Mouse (Mus musculus) adipocyte (in vitro differentiated cells): ENCODE results near the gene Fry.
A peak's percentile ranks its signal among the peaks of the same experiment; 100 is the strongest.

Source experiments
- DNase-seq: peaks from one replicate; pipeline ENCODE4 v3.0.0-alpha.2; 2016; ENCODE audit warnings: low spot score

Gene Fry

DNA sequence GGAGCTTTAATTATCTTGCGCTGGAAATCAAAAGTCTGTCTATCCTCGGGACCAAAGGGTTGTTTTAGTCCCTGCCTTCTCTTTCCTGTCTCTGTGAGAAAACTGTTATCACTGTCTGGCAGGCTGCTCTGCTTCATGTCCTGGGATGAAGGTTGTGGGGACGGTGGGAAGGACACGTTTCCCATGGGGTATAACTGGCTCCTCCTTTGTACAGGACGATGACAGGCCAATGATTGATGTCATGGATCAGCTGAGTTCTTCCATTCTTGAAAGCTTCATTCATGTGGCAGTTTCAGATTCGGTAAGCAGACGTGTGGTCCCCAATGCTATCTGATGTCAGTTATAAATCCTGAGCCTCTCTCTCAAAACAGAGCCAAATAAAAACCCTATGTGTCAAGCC, 272.0 kb downstream of the Fry start:
- DNase-seq: no peak

DNA sequence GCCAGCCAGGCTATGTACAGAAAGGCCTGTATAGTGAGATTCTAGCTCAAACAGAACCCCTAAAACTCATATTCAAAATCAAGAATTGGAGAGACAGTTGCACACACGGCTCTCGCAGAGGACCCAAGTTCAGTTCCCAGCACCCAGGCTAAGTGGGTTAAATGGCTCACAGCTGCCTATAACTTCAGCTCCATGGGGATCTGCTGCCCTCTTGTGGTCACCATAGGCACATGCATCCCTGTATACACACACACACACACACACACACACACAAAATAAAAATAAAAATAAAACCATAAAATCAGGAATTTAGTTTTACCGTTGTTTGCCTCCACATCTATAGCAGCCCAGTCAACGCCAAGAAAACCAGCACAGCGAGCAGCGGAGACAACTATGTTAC, 276.2 kb downstream of the Fry start:
- DNase-seq: no peak

DNA sequence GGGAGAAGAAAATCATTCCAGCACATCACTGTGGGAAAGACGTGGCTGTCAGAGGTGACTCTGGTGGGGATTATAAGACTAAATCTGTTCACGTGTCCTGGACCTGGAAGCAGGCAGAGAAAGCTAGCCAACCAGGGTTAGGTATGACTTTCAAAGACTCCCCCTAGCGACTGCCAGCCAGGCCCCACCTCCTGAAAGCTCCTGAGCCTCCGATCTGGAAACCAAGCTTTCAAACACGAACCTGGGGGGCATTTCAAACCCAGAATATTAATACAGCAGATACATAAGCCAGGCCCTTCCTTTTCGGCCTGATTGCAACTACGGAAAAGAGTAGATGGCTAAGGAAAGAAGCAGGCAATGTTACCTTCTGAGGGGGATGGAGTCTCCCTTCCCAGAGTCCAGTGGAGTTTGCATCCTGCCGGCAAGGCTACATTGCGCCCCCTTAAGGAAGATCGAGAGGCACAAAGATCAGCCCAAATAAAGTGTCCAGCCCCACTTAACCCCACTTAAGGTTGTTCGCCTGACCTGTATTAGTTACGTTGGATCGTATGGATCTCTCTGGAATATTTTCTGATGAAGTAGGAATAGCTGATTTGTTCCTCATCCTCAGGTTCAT, 284.5 kb downstream of the Fry start:
- no peak for DNase-seq

DNA sequence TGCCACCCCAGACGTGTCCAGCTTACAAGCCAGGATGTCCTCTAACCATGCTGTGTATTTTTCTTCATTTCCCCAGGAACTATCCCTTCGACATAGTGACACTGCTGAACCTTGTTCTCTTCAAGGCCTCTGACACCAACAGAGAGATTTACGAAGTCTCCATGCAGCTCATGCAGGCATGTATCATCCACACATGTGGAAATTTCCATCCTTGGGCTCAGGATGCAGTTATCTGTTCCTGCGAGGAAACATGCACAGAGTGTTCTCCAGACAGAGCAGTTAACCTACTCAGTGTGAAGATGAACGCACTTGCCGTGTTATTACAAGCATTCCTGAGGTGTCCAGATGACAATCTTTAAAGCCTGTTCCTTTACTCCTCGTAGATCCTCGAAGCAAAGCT, 286.4 kb downstream of the Fry start:
- DNase-seq: no peak

DNA sequence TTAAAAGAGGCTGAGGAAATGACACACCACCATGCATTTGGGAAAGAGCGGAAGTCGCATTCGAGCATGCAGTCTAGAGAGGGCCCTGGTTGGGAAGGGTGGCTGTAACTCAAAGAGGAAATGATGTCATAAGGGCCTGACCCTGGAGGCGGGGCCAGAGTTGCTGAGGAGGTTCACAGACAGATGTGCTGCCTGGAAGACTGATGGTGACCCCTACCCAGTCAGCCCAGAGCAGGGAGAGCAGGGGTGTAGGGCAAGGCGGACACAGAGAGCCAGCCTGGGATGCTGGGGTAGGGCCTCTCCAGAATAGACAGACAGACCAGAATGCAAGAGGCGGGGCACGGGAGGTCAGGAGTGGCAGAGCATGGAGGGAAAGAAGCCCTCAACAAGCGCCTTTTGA, 290.5 kb downstream of the Fry start:
- DNase-seq: no peak

DNA sequence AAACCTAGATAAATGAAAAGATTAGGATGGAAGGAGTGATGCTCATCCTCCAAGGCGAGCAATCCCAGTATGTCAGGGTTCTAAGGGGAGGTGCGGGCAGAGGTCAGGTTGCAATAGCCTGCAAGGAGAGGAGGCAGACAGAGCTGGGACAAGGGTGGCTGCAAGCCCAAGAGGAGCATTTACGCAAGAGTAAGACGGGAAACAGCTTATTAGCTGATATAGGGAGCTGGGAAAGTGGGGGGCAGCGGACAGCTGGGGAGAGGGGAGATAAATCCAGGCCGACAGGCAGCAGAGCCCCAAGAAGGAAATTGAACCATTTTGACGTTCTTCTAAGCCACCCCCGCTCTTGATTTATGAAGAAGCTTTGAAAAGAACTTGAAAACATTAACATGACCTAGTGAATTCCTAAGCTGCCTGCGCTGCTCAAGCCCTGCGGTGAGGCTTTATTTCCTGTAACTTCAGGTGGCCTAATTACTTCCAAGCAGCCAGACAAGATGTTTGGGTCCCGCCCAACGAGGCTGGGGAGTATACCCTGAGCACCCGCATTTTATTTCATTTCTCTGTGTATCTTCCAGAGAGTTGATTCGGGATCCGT, 291.1 kb downstream of the Fry start:
- no peak for DNase-seq

DNA sequence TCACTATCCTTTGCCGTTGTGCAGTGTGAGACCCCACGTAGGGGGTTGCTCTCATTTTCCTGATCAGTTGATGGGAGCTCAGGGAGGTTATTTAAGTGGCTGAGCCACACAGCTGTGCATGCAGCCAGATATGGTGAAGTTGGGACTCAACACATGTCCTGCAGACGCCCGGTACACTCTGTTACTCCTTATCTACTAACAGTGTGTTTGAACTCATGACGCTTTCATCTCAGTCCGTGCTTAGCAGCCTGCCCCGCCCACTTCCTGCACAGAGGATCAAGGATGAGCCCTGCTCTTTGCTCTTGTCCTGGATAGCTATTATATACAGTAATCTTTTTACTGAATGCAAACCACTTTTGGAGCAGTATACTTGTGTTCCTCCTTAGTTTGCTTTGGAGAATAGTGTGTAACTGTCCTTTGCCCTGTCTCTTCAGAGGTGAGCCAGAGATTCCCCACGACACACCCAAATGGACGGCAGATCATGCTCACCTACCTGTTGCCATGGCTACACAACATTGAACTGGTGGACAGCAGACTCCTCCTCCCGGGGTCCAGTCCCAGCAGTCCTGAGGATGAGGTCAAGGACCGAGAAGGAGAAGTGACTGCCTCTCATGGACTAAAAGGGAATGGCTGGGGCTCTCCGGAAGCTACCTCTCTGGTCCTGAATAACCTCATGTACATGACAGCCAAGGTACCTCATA, 294.5 kb downstream of the Fry start:
- no peak for DNase-seq

DNA sequence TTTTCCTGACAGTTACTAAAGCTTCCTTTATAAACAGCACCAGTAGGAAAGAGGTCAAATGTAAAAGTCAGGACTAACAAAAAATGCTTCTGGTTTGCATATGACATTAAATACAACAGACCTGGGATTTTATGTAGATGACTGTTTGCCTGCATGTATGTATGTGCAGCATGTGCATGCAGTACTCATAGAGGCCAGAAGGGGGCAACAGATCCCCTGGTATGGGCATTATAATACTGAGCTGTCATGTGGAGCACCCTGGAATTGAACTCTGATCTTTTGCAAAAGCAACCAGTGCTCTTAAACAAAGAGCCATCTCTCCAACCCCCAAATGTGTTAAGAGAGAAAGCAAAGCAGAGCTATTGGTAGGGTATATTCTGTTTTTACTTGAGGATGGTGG, 296.4 kb downstream of the Fry start:
- no peak for DNase-seq

DNA sequence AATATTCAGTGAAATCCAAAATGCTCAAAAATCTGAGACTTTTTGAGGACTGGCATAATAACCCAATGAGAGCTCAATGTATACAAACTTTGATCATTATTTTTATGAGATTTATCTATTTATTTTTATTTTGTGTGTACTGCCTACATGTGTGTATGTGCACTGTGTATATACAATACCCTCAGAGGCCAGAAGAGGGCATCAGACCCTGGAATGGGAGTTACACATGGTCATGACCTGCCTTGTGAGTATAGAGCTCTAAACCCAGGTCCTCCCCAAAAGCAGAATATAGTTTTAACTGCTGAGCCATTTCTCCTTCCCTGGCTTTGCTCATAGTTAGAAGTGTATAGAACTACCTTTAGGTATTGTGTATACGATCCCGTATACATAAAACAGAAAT, 298.8 kb downstream of the Fry start:
- DNase-seq: no peak

DNA sequence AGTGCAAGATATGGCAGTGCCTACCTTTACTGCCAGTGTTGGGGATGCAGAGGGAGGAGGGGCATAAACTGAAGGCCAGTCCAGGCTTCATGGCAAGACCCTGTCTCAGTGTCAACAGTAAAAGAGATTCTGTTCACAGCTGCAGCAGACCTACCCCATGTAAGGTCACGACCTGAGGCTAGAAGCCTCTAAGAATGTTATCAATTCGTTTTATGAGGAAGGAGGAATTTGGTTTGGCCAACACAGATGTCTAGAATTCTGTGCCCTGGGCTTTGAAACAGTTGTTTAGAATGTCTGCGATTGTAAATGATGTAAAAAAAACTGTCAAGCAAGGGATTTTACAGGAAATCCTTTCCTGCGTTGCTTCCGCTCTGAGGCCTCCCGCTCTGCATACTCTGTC, 299.6 kb downstream of the Fry start:
- DNase-seq: no peak

DNA sequence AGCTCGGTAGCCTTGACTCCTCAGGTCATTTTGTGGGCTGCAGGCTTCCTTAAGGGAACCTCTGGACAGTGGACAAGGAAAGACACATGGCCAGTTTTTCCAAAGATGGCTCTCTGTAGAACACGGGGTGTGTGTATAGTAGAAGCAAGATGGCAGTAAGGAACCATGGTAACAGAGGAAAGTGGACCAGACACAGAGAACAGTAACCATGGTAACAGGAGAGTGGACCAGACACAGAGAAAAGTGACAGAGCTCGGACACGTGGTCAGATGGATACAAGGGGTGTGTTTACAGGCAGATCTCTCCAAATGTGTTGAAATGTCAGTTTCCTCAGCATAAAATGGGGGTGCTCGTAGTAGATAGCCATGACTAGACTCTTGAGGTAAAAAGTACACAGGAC, 306.6 kb downstream of the Fry start:
- no peak for DNase-seq

DNA sequence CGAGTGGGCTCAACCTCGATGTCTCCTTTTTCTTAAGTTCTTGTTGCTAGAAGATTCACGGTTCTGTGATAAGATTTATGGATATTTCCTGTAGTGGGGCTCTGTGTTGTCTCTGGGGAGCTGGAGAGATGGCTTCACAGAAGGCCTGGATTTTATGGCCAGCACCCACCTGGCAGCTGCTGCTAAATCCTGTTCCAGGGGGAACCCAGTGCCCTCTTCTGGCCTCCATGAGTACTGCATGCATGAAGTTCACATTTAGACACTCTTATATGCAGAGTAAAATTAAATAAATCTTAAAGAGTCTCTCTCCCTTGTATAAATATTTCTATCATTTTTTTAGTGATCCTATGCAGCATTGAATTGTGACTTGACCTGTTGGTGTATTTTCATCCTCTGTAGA, 308.1 kb downstream of the Fry start:
- no peak for DNase-seq

DNA sequence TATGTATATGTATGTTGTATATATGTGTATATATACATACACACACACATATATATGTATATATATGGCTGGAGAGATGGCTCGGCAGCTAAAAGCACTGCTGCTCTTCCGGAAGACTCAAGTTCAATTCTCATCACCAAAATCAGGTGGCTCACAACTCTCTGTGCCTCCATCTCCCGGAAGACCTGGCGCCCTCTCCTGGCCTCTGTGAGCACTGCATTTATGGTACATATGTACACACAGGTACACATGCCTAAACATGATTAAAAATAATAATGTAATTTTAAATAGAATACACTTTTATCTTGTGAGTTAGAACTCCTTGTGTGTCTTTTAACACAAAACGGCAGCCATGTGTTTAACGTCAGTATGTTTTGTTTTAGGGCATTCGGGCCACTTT, 312.8 kb downstream of the Fry start:
- DNase-seq: no peak

DNA sequence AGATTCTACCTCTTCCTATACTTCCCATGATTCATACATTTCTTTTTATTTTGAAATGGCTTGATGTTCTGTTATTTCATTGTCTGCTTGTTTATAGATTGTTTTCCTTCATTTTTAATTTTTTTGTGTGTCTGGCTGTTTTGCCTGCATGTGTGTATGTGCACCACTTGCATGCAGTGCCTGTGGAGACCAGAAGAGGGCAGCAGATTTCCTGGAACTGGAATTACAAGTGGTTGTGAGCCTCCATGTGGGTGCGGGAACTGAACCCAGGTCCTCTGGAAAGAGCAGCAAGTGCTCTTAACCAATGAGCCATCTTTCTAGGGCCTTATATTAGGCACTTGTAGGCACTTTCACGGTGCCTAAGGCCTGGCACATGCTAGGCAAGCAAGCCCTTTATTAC, 314.5 kb downstream of the Fry start:
- DNase-seq: no peak

DNA sequence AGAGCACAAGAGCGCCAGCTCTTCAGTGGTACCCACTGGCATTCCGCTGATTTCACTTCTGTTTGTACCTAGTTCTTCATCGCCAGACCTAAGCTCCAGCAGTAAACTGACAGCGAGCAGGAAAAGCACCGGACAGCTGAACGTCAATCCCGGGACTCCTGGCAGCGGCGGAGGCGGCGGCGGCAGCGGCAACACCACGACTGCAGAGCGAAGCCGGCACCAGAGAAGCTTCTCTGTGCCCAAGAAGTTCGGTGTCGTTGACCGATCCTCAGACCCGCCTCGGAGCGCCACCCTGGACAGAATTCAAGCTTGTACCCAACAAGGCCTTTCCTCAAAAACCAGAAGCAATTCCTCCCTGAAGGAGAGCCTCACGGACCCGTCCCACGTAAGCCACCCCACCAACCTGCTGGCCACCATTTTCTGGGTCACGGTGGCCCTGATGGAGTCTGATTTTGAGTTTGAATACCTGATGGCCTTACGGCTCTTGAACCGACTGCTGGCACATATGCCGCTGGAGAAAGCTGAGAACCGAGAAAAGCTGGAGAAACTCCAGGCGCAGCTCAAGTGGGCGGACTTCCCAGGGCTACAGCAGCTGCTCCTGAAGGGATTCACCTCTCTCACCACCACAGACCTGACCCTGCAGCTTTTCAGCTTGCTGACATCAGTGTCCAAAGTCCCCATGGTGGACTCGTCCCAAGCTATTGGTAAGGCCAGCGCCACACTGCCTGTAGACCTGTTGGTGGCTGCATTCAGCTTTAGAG, 318.4 kb downstream of the Fry start:
- DNase-seq: no peak

DNA sequence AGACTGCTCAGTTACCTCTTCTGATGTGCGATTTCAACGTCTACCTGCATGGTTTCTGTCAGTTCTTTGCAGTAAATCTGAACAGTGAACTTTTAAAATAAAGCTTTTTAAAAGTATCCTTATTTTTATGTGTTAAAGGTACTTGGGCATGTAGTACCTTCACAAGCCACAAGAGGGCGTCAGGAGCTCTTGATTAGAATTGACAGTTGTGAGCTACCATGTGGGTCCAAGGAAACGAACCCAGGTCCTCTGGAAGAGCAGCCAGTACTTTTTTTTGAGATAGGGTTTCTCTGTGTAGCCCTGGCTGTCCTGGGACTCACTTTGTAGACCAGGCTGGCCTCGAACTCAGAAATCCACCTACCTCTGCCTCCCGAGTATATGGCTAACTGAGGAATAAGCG, 323.2 kb downstream of the Fry start:
- peak; percentile 67 for DNase-seq

DNA sequence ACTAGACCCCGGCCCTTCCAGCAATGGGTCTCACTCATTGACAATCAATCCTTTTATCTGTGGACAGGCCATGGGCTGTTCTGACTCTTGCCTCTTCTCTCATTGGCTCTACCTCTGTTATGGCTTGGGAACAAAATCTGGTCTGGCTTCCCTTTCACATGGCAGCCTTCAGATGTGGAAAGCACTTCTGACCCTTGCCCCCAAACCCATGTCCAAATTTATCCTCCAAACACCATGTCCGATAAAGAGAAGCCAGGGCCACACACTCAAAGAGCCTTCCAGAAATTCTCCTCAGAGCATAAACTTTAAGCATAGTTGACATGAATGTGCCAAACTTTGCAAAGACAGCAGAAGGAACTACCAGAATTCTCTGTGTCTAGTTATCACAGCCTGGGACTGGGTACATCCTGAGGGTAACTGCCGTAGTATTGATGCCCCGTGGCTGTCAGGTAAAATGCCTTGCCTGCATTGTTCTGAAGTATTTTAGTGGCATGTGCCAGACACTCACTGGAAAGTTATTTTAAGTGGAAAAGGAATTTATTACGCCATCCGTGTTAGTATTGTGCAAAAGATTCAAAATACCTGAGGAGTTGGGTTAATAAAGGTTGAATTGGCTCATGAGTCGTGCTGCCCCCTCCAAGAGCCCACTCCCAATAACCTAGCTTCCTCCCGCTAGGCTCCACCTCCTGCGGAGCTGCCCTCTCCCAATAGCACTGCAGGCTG, 333.0 kb downstream of the Fry start:
- peak; percentile 14 for DNase-seq

DNA sequence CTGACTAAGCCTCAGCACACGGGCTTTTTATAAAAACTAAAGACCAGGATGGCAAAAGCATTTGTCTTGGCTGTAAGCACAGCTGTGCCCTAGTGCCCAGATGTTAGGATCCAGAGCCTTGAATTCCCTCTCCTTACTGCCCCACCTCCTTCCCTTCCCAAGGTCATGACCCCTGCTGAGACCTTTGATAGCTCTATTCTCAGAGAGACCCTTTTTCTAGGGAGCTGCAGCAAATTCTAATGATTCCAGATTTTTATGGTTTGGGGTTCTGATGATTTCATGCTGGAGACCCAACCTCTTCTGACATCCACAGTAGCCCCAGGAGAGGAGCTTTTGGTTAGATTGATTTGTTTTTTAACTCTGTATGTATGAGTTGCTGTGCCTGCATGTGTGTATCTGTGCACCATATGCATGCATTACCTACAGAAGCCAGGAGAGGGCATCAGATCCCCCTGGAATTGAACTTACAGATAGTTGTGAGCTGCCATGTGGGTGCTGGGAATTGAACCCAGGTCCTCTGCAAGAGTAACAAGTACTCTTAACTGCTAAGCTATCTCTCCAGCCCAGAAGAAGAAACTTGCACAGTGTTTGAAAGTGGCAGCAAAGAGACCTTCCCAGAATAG, 333.7 kb downstream of the Fry start:
- DNase-seq: no peak

DNA sequence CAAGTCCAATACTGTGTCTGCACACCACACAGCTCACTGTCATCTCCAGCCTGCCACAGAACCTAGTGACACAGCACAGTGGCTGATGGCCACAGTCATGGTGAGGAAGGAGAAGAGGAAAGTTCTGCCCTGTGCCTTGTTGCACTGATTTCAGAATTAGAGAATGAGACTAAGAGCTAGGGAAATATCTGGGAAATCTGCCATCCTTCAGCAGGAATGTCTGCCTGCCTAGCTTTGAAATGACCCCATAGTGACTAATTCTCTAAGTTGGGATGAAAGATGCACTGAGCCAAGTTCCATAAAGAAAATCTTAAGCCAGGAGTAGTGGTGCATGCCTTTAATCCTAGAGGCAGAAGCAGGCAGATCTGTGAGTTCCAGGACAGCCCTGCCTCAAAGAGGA, 334.2 kb downstream of the Fry start:
- DNase-seq: no peak

DNA sequence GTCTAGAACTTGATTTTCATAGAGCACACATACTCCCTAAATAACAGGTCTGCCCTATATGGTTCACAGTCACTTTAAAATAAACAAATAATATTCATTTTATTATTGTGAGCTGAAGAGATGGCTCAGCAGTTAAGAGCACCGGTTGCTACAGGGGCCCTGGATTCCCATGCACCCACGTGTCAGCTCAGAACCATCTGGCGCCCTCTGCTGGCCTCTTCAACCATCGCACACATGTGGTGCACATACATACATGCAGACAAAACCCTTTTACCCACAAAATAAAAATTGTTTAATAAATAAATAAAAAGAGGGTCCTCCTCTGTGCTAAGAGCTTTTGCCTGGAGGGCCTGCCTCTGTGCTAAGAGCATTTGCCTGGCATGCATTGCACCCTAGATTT, 335.0 kb downstream of the Fry start:
- DNase-seq: no peak

DNA sequence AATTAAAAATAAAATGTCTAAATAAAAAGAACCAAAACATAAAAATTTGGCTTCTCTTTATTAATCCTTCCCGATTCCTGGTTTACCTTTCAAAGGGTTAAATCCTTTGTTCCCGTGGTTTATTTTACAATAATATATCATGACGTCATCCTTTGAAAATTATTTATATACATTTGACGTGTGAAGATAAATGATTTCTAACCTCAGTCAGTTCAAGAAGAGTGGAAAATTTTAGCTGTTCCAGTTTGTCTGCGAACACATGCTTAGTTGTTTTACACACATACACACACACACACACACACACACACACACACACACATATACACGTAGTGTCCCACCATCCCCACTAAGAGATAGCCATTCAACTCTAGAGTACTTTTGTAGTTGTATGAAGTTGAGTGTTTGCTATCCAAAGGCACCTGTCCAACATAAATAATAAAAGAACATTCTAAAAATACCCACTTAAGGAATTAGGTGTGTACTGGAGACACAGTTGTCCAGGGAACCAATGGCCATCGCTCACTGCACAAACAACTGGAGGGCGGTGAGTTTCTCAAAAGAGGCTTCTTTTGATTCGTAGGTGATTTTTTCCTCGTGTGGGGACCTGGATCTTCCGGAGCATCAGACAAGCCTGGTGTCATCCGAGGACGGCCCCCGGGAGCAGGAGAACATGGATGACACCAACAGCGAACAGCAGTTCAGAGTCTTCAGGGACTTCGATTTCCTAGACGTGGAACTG, 338.9 kb downstream of the Fry start:
- no peak for DNase-seq
